Mouse (Mus musculus) MEL (cell line): ENCODE measurements around the gene Arhgap6. TPM values are rescaled to one million over a fixed set of nuclear protein-coding genes. Genes with fewer than 3 reads are reported as not detected.
A peak's percentile ranks its signal among the peaks of the same experiment; 100 is the strongest.

Source experiments
- DNase-seq: peaks from one replicate; pipeline ENCODE4 v3.0.0; 2011; ENCODE audit warnings: low read depth, low spot score
- H3K27ac ChIP-seq: 2 replicates; pipeline ENCODE4 v1.5.1; 2012; ENCODE audit warnings: low read depth, mild to moderate bottlenecking, control low read depth, low read length, moderate library complexity; ENCODE audit not compliant: control insufficient read depth
- H3K27me3 ChIP-seq, 2 experiments: fragments of 150-350 bp in 1 of 2; sonication (generic) in 1 of 2; 2 replicates each; pipeline ENCODE4 v1.6.1; 2012; ENCODE audit warnings: low read length in 2 of 2, mild to moderate bottlenecking in 2 of 2, improper control_type of control experiment in 1 of 2, moderate library complexity in 1 of 2; ENCODE audit not compliant: insufficient read depth in 2 of 2, control insufficient read depth in 1 of 2
- H3K36me3 ChIP-seq, 2 experiments: 2 replicates each; pipeline ENCODE4 v1.6.1; 2012 to 2014; ENCODE audit warnings: low read length in 2 of 2, improper control_type of control experiment in 1 of 2, inconsistent platforms in 1 of 2, mild to moderate bottlenecking in 1 of 2; ENCODE audit not compliant: insufficient read depth in 2 of 2, control insufficient read depth in 1 of 2
- H3K4me1 ChIP-seq, 2 experiments: fragments of 150-350 bp in 1 of 2; sonication (generic) in 1 of 2; 2 replicates each; pipeline ENCODE4 v1.6.1; 2012; ENCODE audit warnings: low read length in 2 of 2, improper control_type of control experiment in 1 of 2, mild to moderate bottlenecking in 1 of 2; ENCODE audit not compliant: insufficient read depth in 2 of 2, control insufficient read depth in 1 of 2
- H3K4me3 ChIP-seq, 2 experiments: fragments of 150-350 bp in 1 of 2; sonication (generic) in 1 of 2; 2 replicates each; pipeline ENCODE4 v1.5.1; 2012; ENCODE audit warnings: low read depth in 2 of 2, low read length in 2 of 2, mild to moderate bottlenecking in 2 of 2, moderate library complexity in 2 of 2, control low read depth in 1 of 2, improper control_type of control experiment in 1 of 2; ENCODE audit not compliant: control insufficient read depth in 1 of 2, insufficient read depth in 1 of 2
- H3K79me2 ChIP-seq: 2 replicates; pipeline ENCODE4 v1.6.1; 2012; ENCODE audit warnings: mild to moderate bottlenecking, low read length, moderate library complexity; ENCODE audit not compliant: control insufficient read depth, poor library complexity, insufficient read depth
- H3K9ac ChIP-seq: 2 replicates; pipeline ENCODE4 v1.6.1; 2012; ENCODE audit warnings: low read depth, mild to moderate bottlenecking, control low read depth, low read length, moderate library complexity; ENCODE audit not compliant: control insufficient read depth, poor library complexity, severe bottlenecking
- H3K9me3 ChIP-seq: fragments of 150-350 bp; sonication (generic); replicated peaks from 2 replicates; pipeline ENCODE4 v1.6.1; 2012; ENCODE audit warnings: mild to moderate bottlenecking, low read length, improper control_type of control experiment, moderate library complexity; ENCODE audit not compliant: insufficient read depth
- BHLHE40 ChIP-seq: IDR thresholded peaks from 2 replicates; pipeline ENCODE4 v1.6.1; 2012; ENCODE audit warnings: low read depth, mild to moderate bottlenecking, inconsistent platforms, low read length, improper control_type of control experiment, borderline replicate concordance
- CHD2 ChIP-seq: IDR thresholded peaks from 2 replicates; pipeline ENCODE4 v1.6.1; 2011; ENCODE audit warnings: low read length, improper control_type of control experiment
- E2F4 ChIP-seq: IDR thresholded peaks from 2 replicates; pipeline ENCODE4 v1.6.1; 2011; ENCODE audit warnings: low read depth, low read length, improper control_type of control experiment, borderline replicate concordance
- ELF1 ChIP-seq: IDR thresholded peaks from 2 replicates; pipeline ENCODE4 v1.6.1; 2014; ENCODE audit warnings: low read depth, mild to moderate bottlenecking, inconsistent platforms, low read length, improper control_type of control experiment, moderate library complexity
- EP300 ChIP-seq, 2 experiments: IDR thresholded peaks; 2 replicates each; pipeline ENCODE4 v1.6.1; 2011; ENCODE audit warnings: improper control_type of control experiment in 2 of 2, low read length in 2 of 2, low read depth in 1 of 2, mild to moderate bottlenecking in 1 of 2
- ETS1 ChIP-seq: IDR thresholded peaks from 2 replicates; pipeline ENCODE4 v1.6.1; 2012; ENCODE audit warnings: low read depth, mild to moderate bottlenecking, inconsistent platforms, low read length, improper control_type of control experiment, moderate library complexity
- GABPA ChIP-seq: IDR thresholded peaks from 2 replicates; pipeline ENCODE4 v1.6.1; 2012; ENCODE audit warnings: low read depth, mild to moderate bottlenecking, inconsistent platforms, low read length, improper control_type of control experiment, moderate library complexity
- GATA1 ChIP-seq: IDR thresholded peaks from 2 replicates; pipeline ENCODE4 v1.6.1; 2011; ENCODE audit warnings: low read depth, low read length, improper control_type of control experiment
- HCFC1 ChIP-seq: IDR thresholded peaks from 2 replicates; pipeline ENCODE4 v1.6.1; 2012; ENCODE audit warnings: low read depth, mild to moderate bottlenecking, inconsistent platforms, low read length, improper control_type of control experiment, moderate library complexity
- JUND ChIP-seq: IDR thresholded peaks from 2 replicates; pipeline ENCODE4 v1.6.1; 2011; ENCODE audit warnings: low read depth, mild to moderate bottlenecking, improper control_type of control experiment, low read length
- KAT2A ChIP-seq: conservative IDR thresholded peaks from 2 replicates; pipeline ENCODE4 v1.6.1; 2012; ENCODE audit warnings: low read depth, low read length, improper control_type of control experiment, inconsistent platforms
- MAFK ChIP-seq: IDR thresholded peaks from 2 replicates; pipeline ENCODE4 v1.6.1; 2011; ENCODE audit warnings: low read depth, mild to moderate bottlenecking, low read length, improper control_type of control experiment, borderline replicate concordance
- MAX ChIP-seq: IDR thresholded peaks from 2 replicates; pipeline ENCODE4 v1.6.1; 2011; ENCODE audit warnings: low read length, improper control_type of control experiment
- MAZ ChIP-seq: IDR thresholded peaks from 2 replicates; pipeline ENCODE4 v1.6.1; 2012; ENCODE audit warnings: low read depth, mild to moderate bottlenecking, inconsistent platforms, low read length, improper control_type of control experiment
- MEF2A ChIP-seq: IDR thresholded peaks from 2 replicates; pipeline ENCODE4 v1.6.1; 2014; ENCODE audit warnings: low read depth, mild to moderate bottlenecking, inconsistent platforms, low read length, improper control_type of control experiment; ENCODE audit not compliant: poor library complexity, insufficient replicate concordance, severe bottlenecking; ENCODE audit errors: extremely low read depth
- MXI1 ChIP-seq: IDR thresholded peaks from 2 replicates; pipeline ENCODE4 v1.6.1; 2011; ENCODE audit warnings: mild to moderate bottlenecking, low read depth, low read length, improper control_type of control experiment
- MYB ChIP-seq: IDR thresholded peaks from 2 replicates; pipeline ENCODE4 v1.6.1; 2011; ENCODE audit warnings: mild to moderate bottlenecking, low read depth, low read length, improper control_type of control experiment
- MYC ChIP-seq: IDR thresholded peaks from 2 replicates; pipeline ENCODE4 v1.6.1; 2011; ENCODE audit warnings: low read depth, mild to moderate bottlenecking, low read length, improper control_type of control experiment, moderate library complexity
- NELFE ChIP-seq: IDR thresholded peaks from 2 replicates; pipeline ENCODE4 v1.6.1; 2011; ENCODE audit warnings: low read depth, low read length, improper control_type of control experiment
- NRF1 ChIP-seq: IDR thresholded peaks from 2 replicates; pipeline ENCODE4 v1.6.1; 2014; ENCODE audit warnings: low read depth, mild to moderate bottlenecking, inconsistent platforms, low read length, improper control_type of control experiment, moderate library complexity; ENCODE audit not compliant: poor library complexity, insufficient read depth, severe bottlenecking
- POLR2A ChIP-seq, 2 experiments: IDR thresholded peaks; 2 replicates each; pipeline ENCODE4 v1.6.1; 2011 to 2012; ENCODE audit warnings: low read length in 2 of 2, mild to moderate bottlenecking in 2 of 2, control low read depth in 1 of 2, improper control_type of control experiment in 1 of 2, low read depth in 1 of 2, moderate library complexity in 1 of 2; ENCODE audit not compliant: control insufficient read depth in 1 of 2, insufficient read depth in 1 of 2, poor library complexity in 1 of 2
- POLR2AphosphoS5 ChIP-seq: IDR thresholded peaks from 2 replicates; pipeline ENCODE4 v1.6.1; 2012; ENCODE audit warnings: low read depth, borderline replicate concordance, mild to moderate bottlenecking, inconsistent platforms, low read length, moderate library complexity, mixed read lengths
- SIN3A ChIP-seq: IDR thresholded peaks from 2 replicates; pipeline ENCODE4 v1.6.1; 2012; ENCODE audit warnings: low read length, improper control_type of control experiment, inconsistent platforms
- SMC3 ChIP-seq: IDR thresholded peaks from 2 replicates; pipeline ENCODE4 v1.6.1; 2011; ENCODE audit warnings: low read depth, low read length, improper control_type of control experiment
- TAL1 ChIP-seq: IDR thresholded peaks from 2 replicates; pipeline ENCODE4 v1.6.1; 2012; ENCODE audit warnings: mild to moderate bottlenecking, inconsistent platforms, low read length, moderate library complexity, mixed read lengths
- TBP ChIP-seq: IDR thresholded peaks from 2 replicates; pipeline ENCODE4 v1.8.0; 2011; ENCODE audit warnings: low read depth, low read length, improper control_type of control experiment
- TCF12 ChIP-seq: IDR thresholded peaks from 2 replicates; pipeline ENCODE4 v1.6.1; 2014; ENCODE audit warnings: low read depth, mild to moderate bottlenecking, inconsistent platforms, low read length, improper control_type of control experiment, moderate library complexity
- UBTF ChIP-seq: IDR thresholded peaks from 2 replicates; pipeline ENCODE4 v1.6.1; 2012; ENCODE audit warnings: low read depth, mild to moderate bottlenecking, inconsistent platforms, low read length, improper control_type of control experiment, moderate library complexity, borderline replicate concordance; ENCODE audit not compliant: insufficient read depth
- USF2 ChIP-seq, 2 experiments: IDR thresholded peaks; 2 replicates each; pipeline ENCODE4 v1.6.1; 2011 to 2012; ENCODE audit warnings: improper control_type of control experiment in 2 of 2, low read length in 2 of 2, borderline replicate concordance in 1 of 2, inconsistent platforms in 1 of 2, low read depth in 1 of 2, mild to moderate bottlenecking in 1 of 2; ENCODE audit not compliant: insufficient read depth in 1 of 2
- ZC3H11A ChIP-seq: IDR thresholded peaks from 2 replicates; pipeline ENCODE4 v1.6.1; 2012; ENCODE audit warnings: low read depth, mild to moderate bottlenecking, inconsistent platforms, low read length, improper control_type of control experiment
- ZNF384 ChIP-seq: IDR thresholded peaks from 2 replicates; pipeline ENCODE4 v1.6.1; 2012; ENCODE audit warnings: low read depth, mild to moderate bottlenecking, inconsistent platforms, low read length, improper control_type of control experiment
- polyA plus RNA-seq, 2 experiments: library from polyadenylated mRNA; stranded (reverse) in 1 of 2; unstranded in 1 of 2; fragments of >175 nt in 1 of 2; fragments of >200 nt in 1 of 2; gene quantifications; 2 replicates each; pipeline versions ENCODE4 v1.2.1 to v1.2.4; 2012; ENCODE audit warnings: low replicate concordance in 2 of 2, low read depth in 1 of 2; ENCODE audit not compliant: insufficient read length in 2 of 2, insufficient read depth in 1 of 2, missing spikeins in 1 of 2
- total RNA-seq: library from RNA; depleted of rRNA; stranded (reverse); fragments of 300-350 nt; gene quantifications from 2 replicates; pipeline ENCODE4 v1.2.3, GENCODE M21; 2012

Arhgap6 gene
- total and polyA plus RNA-seq, 3 experiments = 4.4 to 21.7 TPM; not detected in 1

DNA sequence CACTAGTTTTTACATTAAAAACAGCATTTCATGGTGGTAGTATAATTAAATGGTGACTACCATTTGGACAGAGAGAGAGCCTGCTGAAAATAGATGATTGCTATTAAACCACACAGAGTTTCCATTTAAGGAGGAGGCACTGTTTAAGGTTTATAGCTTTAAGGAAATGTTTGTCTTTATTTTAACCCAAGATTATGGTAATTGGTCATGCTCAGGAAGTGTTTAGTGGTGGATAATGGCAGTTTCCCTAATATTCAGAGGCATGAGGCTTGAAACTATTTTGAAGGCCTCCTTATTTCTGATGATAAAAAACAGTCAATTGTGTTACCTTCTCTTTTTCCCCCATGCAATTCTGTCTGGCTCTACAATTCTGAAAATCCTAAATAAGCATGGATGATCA is 358.9 kb downstream of the Arhgap6 start:
- H3K27me3 ChIP-seq = no peaks in the 10 kb centered on the region
- DNase-seq = peak; percentile 26
- peaks cover 0 to 13% of the 10 kb centered on the region in 2 experiments; a peak in 2 of 4 replicates for H3K36me3 ChIP-seq
- H3K79me2 ChIP-seq = no peaks in the 10 kb centered on the region
- H3K4me1 ChIP-seq = peaks cover 7 to 12% of the 10 kb centered on the region in 2 experiments
- no peak overlapping the region for H3K4me3 ChIP-seq
- no peak overlapping the region for H3K9ac ChIP-seq
- H3K9me3 ChIP-seq = no peaks in the 10 kb centered on the region
- no peak overlapping the region for H3K27ac ChIP-seq
- TF ChIP-seq EP300 (IDR thresholded peaks at IDR 0.05; ENCODE audit: low read depth in 1 of 2, low read length in 2 of 2) = peak in 1 of 2 experiments; percentile 19; a peak in 1 of 4 replicates
- no peak for TF ChIP-seq KAT2A

- Histone ChIP-seq H3K79me2 (no peaks in the 10 kb centered on the region), H3K9me3 (no peaks in the 10 kb centered on the region), H3K4me1 (peaks cover 7 to 8% of the 10 kb centered on the region in 2 experiments), H3K9ac (peak overlapping the region; percentile 39; the same call in 1 of the 2 replicates), H3K27ac (peak overlapping the region; percentile 90), H3K4me3 (peak overlapping the region; percentile 12 to 26; a peak in 2 of 4 replicates), H3K36me3 (peaks cover 0 to 13% of the 10 kb centered on the region in 2 experiments; a peak in 2 of 4 replicates), H3K27me3 (no peaks in the 10 kb centered on the region)
- DNase-seq = peak; percentile 87
- TF ChIP-seq CHD2 (no peak), JUND (no peak), BHLHE40 (peak; percentile 52; the same call in 1 of the 2 replicates), MAFK (no peak), TCF12 (peak; percentile 92), EP300 (IDR thresholded peaks at IDR 0.05; ENCODE audit: low read depth in 1 of 2, low read length in 2 of 2) (peak; percentile 85 to 91), MYB (0 out of 2 replicates have a peak, but pooled peaks have one; percentile 15), HCFC1 (no peak), NELFE (no peak), SIN3A (peak; percentile 71), MEF2A (no peak), ZC3H11A (no peak), UBTF (no peak), ETS1 (peak; percentile 90), ELF1 (no peak), MAZ (no peak), SMC3 (no peak), TAL1 (peak; percentile 89), E2F4 (no peak), NRF1 (no peak), POLR2AphosphoS5 (no peak), POLR2A (IDR thresholded peaks at IDR 0.05; ENCODE audit: control insufficient read depth in 1 of 2, insufficient read depth in 1 of 2, low read depth in 1 of 2, low read length in 2 of 2, poor library complexity in 1 of 2) (no peak), MXI1 (peak; percentile 70), MYC (peak; percentile 59; the same call in 1 of the 2 replicates), USF2 (IDR thresholded peaks at IDR 0.05; ENCODE audit: borderline replicate concordance in 1 of 2, insufficient read depth in 1 of 2, low read depth in 1 of 2, low read length in 2 of 2) (no peak), MAX (peak; percentile 76), TBP (0 out of 2 replicates have a peak, but pooled peaks have one; percentile 44), GABPA (no peak), GATA1 (peak; percentile 91), ZNF384 (no peak)
These were observed 363.5 kb downstream of the Arhgap6 start for GRCm38 (mm10) chrX:169158385-169158784.
